Mouse (Mus musculus) gastrocnemius, postnatal 4 days (tissue): ENCODE measurements around the gene Zfp423. TPM values are rescaled to one million over a fixed set of nuclear protein-coding genes. Genes with fewer than 3 reads are reported as not detected.

Experiments used
- DNase-seq, 2 experiments: peaks; one replicate each; pipeline ENCODE4 v3.0.0; 2021 to 2022; ENCODE audit warnings: low spot score in 2 of 2, mixed read lengths in 2 of 2
- total RNA-seq, 2 experiments: library from RNA; stranded (reverse); gene quantifications; 2 replicates each; pipeline ENCODE4 v1.2.3; 2021

The Zfp423 gene
- total RNA-seq, 2 experiments from 2014 or later, result 31.4 to 36.4 TPM

DNA sequence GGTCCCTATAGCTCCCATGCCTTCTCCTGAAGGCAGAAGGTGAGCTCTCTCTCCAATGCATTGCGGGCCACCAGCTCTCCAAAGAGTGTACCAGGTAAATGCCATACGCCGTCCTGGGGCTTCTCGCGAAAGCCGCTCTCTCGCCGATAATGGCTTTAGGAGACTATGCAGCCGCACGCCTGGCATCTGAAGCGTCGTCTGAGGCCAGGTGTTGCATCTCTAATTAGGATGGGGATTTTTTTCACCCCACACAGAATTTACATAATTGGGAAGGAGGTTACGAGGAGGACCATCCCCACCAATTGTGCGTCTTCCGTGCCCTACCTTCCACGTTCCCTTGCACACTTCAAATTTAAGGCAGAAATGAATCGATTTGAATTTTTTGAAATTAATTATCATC lies 252.2 kb downstream of the Zfp423 start:
- DNase-seq, result no peak

DNA sequence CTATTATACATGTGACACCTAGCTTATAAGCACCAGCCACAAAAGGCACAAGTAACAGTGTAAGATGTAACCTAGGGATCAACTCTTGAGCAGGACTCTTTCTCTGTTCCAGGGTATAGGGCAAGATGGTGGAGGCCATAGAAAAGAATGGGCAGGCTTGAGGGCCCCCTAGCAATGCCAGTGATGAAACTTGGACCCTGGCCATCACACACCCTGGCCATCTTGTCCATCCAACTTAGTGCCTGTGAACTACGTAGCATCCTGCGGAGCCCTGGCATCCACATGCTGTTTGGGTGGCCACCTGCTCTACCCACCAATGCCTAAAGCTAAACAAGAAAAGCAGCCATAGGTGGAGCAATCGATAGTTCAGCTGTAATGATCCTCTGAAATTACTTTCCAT lies 254.6 kb downstream of the Zfp423 start:
- no peak for DNase-seq

DNA sequence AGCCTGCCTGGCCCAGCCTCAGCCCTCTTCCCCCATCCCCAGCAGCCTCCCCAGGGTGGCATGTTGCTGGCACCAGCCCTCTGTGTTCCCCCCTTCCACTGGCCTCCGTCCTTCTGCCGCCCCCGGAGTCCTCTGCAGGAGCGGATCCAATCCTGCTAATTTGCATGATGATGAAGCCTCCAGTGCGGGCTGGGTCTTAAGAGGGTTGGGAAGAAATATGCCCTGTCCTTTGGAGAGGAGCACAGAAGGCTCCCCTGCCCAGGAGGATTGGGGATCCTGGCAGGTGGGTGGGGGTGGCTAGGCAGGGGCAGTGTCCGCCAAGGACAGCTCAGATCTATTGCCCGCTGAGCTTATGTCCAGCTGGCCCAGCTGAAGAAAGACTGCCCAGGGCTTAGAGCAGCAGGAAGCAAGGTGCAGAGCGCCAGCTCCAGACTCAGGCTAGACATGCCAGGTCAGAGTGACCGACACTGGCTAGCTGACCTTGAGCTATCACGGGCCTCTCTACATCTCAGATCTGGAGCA lies 256.5 kb downstream of the Zfp423 start:
- peak in 1 of 2 experiments; percentile 41 for DNase-seq

DNA sequence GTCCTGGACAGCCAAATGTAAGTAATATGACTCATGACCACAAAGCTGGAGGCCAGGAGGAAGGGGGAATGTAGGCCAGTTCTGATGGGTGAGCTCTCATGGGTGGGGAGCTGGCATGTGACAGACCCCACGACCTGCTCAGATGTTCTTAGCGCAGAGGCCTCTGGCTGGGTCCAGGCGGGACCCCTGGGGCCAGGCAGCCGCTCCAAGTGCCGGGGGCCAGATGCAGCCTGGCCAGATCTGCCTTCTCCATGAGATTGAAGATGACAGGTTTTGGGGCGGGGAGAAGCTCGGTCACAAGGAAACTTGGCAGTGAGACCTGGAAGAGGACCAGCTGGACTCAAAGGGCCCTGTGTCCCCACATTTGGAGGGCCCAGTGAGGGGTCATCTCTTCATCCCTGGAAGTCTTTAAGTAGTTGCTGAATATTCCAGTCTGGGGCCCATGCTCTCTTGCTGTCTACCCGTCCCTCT lies 257.3 kb downstream of the Zfp423 start:
- peak in 1 of 2 experiments; percentile 65 for DNase-seq

DNA sequence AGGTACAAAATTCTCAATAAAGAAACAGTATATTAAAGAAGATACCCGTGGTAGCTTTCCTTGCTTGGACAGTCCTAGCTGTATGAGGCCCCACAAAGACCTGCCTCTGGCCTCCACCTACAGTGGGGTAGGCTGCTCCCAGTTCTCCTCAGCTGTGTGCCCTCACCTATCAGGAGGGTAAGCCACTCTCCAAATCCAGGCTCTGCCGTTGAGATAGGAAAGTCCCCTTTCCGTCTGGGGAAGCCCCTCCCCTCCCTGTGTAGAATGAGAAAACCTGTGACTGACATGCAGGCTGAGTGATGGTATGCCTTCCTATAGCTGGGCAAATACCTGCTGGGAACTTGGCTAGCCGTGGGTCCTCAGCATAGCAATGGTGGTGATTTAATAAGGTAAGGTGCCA lies 257.8 kb downstream of the Zfp423 start:
- no peak for DNase-seq

DNA sequence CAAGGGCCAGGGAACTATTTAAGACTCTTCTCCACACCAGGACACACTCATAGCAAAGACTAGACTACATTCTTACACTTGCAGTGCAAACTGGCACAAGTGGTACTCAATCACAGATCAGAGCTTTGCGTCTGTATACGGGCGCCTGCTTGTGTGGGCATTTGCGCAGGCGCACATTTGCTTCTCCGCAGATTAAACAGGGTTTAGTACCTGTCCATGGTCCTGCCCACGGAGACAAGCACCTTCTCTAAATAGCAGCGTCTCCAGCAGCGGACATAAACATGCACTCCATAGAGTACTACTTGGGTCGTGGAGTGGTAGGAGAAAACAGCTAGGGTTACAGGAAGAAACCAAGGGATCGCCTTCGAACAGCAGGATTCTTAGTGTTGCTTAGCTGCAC lies 259.1 kb downstream of the Zfp423 start:
- DNase-seq, result no peak

DNA sequence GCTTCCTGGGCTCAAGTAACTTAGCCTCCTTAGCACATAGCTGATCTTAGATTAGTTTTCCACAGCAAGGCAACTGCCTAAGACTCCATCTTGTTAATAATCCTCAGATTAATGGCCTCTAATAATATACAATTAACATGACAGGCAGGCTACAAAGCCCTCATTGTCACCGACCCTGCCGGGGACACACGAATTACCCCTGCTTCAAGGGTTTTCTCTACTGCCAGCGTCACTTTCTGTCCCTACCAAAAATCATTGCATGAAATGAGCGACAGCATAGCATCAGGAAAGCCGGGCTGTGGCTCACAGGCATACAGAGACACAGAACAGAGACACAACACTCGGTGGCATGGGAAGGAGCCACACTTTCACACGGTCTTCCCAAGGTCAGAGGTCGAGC lies 262.3 kb downstream of the Zfp423 start:
- no peak for DNase-seq

DNA sequence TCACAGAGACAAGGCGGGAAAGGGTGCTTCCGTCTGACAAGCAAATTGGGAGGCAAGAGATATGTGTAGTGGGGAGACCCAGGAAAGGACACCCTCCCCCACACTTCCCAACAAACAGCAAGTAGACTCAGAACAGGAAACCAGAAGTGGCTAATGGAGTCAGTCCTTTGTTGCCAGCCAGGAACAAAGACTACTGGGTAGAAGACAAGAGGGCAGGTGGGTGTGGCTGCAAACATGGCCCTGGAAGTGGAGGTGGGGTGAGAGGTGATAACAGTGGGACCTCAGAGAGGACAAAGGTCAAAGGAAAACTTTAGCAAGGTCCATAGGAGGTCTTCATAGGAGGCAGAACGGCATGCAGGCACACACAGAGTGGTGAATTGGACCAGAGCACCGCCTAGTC lies 265.7 kb downstream of the Zfp423 start:
- no peak for DNase-seq

DNA sequence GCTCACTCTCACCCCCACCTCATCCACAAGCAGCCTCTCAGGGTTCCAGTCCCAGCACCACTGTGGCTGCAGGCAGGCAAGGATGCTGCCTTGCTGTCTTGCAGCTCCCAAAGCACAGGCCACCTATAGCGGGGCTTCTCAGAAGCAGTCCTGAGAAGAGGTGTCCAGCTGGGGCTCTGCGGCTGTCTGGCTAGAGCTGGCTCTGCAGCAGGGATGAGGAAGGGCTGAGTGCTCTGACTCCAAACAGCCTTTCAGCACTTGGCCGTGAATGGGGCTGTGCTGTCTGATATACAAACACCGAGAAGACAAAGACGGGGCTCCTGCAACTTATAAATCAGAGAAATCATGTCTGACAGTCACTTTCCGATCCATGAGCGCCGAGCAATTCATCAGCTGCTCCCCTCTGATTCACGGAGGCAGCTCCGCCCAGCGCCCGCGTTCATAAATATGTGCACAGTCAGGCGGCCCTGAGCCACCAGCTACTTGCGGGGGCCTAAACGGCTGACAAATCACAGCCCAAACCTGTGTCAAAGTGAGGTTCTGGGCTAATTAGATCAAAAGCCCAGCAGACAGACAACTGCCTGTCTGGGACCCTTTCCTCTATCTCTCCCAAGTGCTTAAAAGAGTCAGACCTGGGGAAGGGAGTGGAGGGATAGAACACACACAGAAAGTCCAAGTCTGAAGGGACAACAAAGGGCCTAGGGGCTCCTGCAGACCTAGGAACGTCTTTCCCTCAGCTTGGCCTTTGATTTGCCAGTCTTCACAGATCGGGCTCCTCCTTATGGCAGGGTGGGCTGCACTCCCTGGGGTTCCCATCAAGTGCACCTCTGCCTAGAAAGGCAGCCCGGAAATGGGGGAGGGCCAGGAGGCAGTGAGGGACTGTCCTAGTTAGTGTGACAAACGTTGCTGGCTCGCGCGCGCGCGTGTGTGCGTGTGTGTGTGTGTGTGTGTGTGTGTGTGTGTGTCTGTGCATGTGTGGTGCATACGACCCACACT lies 269.0 kb downstream of the Zfp423 start:
- DNase-seq, result no peak

DNA sequence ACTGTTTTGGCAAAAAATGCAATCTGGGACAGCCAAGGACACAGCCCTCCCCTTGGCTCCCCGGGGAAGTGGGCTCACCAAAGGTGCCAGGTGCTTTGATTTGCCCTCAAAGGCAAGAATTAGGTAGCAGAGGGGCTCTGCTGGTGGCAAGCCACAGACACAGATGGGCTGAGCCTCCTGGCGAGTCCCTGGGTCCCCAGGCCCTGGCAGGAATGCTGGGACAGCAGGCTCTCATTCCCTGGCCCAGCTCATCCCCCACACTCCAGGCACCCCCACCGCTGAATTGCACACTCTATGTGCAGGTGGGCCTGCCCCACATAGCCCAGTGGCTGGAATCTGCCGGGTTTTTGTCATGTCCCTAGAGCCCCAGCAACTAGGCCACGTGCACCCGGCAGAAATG lies 270.2 kb downstream of the Zfp423 start:
- DNase-seq, result no peak

DNA sequence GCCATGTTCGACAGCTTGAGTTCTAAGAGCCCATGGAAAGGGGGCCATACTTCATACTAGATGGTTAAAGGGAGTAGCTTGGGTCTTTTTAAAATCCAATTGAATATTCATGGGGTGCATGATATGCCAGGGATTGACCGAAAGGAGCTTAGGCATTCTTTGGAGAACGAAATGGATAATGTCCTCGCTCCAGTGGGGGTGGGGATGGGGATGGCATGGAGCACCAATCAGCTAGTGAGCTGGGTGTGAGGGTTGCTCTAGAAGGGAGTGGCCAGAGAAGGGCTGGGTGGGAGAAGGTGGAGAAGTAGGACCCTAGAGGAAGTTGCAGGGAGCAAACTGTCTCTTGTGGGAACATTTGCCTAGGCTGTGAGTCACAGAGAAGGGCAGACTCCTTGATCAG lies 271.0 kb downstream of the Zfp423 start:
- DNase-seq, result no peak

DNA sequence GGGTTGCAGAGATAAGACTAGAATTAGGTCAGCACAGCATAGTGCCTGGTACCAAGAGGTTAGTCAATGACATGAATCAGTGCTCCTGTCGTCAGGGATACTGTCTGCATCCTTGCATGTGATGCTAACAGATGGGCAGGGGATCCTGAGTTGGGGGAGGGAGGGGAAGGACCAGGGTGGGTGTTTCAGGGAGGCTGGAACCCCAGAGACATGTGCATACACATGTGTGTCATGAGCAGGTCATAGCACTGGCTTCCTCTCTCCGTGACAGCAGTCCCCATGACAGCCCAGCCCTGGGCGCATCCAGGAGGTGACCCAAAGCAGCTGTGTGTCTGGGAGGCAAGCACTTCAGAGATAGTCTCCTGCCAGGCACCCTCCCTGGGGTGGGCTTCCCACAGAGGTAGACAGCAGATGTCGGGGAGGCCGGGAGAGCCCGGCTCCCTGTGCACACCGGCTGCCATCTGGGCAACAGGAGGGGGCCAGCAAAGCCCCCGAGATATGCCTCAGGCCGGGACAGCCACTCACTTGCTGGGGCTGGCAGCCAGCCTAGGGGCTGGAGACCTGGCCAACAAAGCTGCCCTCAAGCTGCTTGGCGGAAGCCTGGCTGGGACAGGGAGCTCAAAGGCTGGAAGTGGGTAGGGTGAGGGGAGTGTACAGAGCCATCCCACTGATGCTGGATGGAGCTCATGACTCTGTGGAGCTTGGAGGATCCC lies 272.3 kb downstream of the Zfp423 start:
- DNase-seq, result no peak

DNA sequence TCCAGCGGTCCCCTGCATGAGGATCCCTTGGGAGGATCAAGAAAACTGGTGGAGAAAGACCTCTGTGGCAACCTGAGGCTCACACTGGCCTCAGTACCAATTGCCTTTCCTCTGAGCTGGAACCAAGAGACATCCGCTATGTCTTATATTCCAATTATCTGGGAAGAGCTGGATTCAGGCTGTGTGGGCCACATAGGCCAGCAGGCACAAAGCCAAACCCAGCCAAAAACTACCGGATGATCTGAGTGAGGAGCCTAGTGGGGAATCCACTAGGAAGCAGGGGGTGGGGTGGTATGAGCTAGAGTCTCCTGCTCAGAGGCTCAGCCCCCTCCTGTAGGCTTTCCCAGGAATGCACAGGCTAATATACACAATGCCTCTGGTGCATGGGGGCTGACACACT lies 273.4 kb downstream of the Zfp423 start:
- peak in 1 of 2 experiments; percentile 70 for DNase-seq

DNA sequence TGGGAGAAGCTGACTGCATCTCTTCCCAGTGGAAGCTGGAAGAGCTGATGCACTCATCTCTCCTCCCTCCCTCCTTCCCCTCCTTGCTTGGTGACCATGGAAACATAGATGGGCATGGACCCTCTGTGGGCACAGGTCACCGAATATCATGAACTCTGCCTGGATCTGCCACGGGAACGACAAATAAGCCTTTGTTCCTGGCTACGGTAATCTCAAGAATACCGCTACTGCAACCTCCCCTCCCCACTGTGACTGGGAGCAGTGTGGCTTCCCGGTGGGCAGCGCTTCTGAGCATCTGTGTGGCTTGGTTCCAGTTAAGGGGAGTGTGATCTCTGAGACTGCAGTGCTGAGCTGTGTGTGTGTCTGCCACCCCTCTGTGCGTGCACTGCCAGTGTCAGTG lies 274.0 kb downstream of the Zfp423 start:
- DNase-seq, result no peak

DNA sequence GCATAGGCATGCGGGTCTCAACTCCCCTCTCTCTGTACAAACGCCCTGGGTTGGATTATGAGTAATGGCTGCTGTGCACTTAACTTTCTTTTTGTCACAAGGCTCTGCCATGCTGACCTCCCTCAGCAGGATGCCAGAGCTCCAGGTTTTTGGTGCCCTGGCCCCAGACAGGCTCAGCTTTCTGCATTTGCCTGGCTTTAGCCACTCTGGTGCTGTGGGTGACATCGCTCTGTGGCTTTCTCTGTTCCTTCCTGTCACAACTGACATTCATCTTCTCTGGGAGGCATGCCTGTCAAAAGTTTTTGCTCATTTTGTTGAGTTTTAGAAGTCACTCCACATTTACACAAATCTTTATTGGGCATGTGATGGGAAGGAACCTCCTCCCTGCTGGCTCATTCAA lies 277.3 kb downstream of the Zfp423 start:
- DNase-seq, result no peak

DNA sequence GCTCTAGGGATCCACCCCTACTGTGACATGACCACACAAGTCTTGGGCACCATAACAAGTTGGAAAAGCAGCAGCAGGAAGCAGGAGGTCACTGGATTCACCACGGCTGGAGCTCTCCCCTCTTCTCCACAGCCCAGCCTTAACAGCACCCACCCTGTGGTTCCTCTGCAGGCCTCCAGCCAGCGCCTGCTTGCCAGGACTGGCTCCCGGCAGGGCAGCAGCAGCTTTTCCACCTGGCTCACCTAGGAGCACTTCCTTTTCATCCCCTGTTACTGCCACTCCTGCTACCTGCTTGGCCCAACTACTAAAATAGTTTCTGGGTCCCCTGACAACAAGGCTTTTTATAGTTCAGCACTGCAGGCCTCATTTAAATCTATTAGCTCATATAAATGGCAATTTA lies 279.4 kb downstream of the Zfp423 start:
- no peak for DNase-seq

DNA sequence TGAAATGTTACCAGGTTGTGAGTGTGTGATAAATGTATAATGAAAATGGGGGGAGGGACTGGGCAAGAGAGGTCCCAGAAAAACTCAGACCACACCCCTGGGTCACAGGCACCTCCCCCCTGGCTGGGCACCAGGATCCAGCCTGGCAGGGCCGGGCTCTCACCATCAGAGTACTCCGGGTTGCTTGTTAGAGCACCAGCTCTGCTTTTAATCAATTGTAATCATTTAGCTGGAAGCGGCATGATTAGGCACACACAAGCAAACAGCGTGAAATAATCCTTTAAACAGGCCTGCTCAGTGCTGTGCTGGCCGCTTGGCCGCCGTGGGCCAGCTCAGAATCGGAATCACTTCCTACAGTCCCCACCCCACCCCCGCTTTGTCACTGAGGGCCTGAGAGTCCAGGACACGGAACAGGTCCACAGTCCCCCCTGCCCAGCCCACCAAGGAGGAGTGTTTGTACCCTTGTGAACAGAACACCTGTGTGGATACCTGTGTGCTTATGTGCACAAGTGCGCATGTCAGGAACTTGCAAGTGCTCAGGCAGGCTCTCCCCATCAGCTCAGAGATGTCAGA lies 279.9 kb downstream of the Zfp423 start:
- DNase-seq, result no peak

DNA sequence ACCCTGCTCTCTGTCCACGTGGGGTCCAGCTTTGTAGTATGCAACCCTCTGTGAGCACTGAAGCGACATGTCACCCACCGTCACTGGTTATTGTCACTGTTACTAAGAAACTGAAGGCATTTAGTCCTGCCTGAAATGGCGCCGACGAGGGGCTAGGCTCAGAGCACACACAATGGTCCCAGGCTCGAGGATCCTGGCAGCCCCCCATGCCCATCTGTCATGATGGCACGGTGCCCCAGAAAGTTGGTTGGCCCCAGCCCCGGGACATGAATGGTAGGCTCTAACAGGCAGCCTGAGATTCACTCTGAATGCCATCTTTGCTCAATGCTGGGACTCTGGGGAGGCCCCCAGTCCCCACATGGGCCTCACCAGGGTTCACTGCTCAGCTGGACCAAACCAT lies 284.0 kb downstream of the Zfp423 start:
- no peak for DNase-seq

DNA sequence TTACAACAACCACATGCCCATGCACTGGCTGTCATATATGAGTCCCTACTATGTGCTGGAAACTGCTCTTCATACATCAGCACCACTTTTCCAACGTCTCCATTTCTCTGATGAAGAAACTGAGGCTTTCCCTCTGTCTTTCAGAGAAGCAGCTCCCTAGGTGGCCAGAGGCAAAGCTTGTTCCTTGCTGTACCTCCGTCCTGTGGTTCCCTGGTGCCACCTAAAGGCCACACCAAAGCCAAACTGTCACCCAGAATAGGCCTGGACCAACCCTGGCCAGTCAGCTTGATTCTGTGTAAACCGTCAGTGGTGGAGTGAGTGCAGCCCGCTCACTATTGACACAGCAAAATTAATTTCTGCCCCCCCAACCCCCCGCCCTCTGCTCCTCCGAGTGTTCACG lies 285.2 kb downstream of the Zfp423 start:
- DNase-seq, result no peak

DNA sequence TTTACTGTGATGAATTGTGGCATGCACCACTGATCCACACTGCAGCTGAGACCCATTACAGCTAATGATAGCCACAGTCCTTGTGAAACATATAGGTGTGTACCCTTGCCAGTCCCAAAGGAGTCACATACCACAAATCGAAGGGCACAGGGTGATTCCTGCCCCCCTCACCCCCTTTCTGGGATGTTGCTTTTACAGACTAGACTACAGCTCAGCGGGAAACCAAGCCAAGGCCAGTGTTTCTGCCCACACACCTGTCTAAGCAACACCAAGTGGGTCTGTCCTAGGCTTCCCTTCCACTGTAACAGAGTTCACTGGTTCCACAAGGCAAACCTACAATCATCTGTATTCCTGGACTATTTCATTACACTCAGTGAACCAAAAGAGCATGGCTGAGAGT lies 287.2 kb downstream of the Zfp423 start:
- DNase-seq, result no peak

DNA sequence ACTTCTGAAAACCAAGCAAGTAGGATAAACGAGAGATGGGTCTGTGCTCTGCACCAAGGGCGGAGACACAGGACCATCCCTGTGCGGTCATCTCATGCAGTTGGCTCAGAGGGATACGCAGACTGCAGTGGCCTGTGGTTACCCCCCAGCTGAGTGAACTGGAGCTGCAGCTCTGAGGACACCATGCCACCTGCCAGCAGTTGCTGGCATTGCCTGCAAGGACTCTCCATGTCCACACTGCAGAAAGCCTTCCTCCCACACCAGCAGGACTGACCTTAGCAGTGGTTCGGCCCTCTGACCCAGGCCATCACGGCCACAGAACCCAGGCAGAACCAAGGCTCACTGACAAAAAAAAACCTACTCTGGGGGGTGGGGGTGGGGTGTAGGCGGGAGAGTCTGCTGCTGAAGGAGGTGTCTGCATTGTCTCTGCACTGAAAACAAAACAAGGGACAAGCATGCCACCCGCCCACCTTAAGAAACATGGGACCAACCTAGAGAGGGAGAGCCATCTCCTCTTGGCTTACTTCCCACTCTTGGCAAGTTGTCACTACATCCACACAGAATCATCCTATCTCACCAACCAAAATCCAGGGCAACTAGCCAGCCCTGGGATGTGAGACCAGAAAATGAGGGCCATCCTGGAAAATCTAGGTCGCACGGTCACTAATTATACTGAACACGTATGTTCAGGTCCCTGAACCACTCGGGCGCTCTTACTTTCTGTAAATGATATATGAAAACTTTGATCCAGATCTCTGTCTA lies 288.0 kb downstream of the Zfp423 start:
- DNase-seq, result no peak
